Mouse (Mus musculus): ENCODE data around the gene Mars. TPM values are rescaled to one million over a fixed set of nuclear protein-coding genes. Genes with fewer than 3 reads are reported as not detected.

Gene Mars
- polyA plus RNA-seq, 1 experiment from 2014 or later = 144 TPM

DNA sequence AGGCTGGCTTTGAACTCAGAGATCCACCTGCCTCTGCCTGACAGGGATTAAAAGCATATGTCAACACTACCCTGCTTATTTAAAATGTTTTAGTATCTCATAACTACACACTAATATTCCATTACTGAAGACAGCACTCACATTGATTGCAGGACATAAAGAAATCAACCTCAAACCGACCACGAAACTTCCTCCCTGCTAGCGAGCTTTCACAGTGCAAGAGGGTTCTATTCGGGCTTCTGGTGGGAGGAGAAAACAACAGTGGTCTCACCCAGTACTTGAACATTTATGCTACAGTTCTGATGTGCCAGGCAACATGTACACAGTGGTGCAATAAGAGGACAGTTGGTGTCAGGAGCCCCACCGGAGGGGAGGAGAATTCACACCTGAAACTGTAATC is 60.8 kb downstream of the Mars start:
- H3K4me1 ChIP-seq (replicated peaks) = no peaks in the 10 kb centered on the region
- H3K9me3 ChIP-seq = no peaks in the 10 kb centered on the region
- H3K27ac ChIP-seq = no peak overlapping the region
- H3K27me3 ChIP-seq = no peaks in the 10 kb centered on the region
- 80% methylated on average over 5 of the region's 5 CpGs for WGBS
- no peak for ATAC-seq (ENCODE audit: insufficient number of reproducible peaks, insufficient read depth, low FRiP score, low TSS enrichment, low read depth)
- H3K4me3 ChIP-seq (replicated peaks) = no peak overlapping the region
- no peaks in the 10 kb centered on the region for H3K36me3 ChIP-seq
- no peak overlapping the region for H3K4me2 ChIP-seq
- H3K9ac ChIP-seq (replicated peaks) = no peak overlapping the region

Other genes starting within 250 kb of the Mars start
- gene Cdk4, start 248.3 kb downstream of the Mars start, polyA plus RNA-seq (2016; fragmentation: Nextera tagmentation; extraction: Ambion mirVana) = 2,363 and 2,376 TPM in 2 replicates
- gene Tspan31, start 241.5 kb downstream of the Mars start, polyA plus RNA-seq (2016; fragmentation: Nextera tagmentation; extraction: Ambion mirVana) = 171 and 172 TPM in 2 replicates
- 0.38 TPM in 1 of 2 replicates, not detected in the other for gene Agap2, start 236.5 kb downstream of the Mars start, polyA plus RNA-seq (2016; fragmentation: Nextera tagmentation; extraction: Ambion mirVana)
- gene Os9, start 190.7 kb downstream of the Mars start, polyA plus RNA-seq (2016; fragmentation: Nextera tagmentation; extraction: Ambion mirVana) = 58.7 and 65.5 TPM in 2 replicates
- 4.3 and 5.0 TPM in 2 replicates for gene B4galnt1, start 146.6 kb downstream of the Mars start, polyA plus RNA-seq (2016; fragmentation: Nextera tagmentation; extraction: Ambion mirVana)
- gene Slc26a10, start 131.1 kb downstream of the Mars start, polyA plus RNA-seq (2016; fragmentation: Nextera tagmentation; extraction: Ambion mirVana) = 3.4 and 3.5 TPM in 2 replicates
- 67.5 and 74.1 TPM in 2 replicates for gene Arhgef25, start 121.7 kb downstream of the Mars start, polyA plus RNA-seq (2016; fragmentation: Nextera tagmentation; extraction: Ambion mirVana)
- 150 and 166 TPM in 2 replicates for gene Dtx3, start 116.1 kb downstream of the Mars start, polyA plus RNA-seq (2016; fragmentation: Nextera tagmentation; extraction: Ambion mirVana)
- gene Pip4k2c, start 100.2 kb downstream of the Mars start, polyA plus RNA-seq (2016; fragmentation: Nextera tagmentation; extraction: Ambion mirVana) = 27.3 and 28.0 TPM in 2 replicates
- 5.3 and 5.6 TPM in 2 replicates for gene Kif5a, start 48.4 kb downstream of the Mars start, polyA plus RNA-seq (2016; fragmentation: Nextera tagmentation; extraction: Ambion mirVana)
- gene Dctn2, start 45.4 kb downstream of the Mars start, polyA plus RNA-seq (2016; fragmentation: Nextera tagmentation; extraction: Ambion mirVana) = 174 and 183 TPM in 2 replicates
- 17.2 and 19.8 TPM in 2 replicates for gene Mbd6, start 22.8 kb downstream of the Mars start, polyA plus RNA-seq (2016; fragmentation: Nextera tagmentation; extraction: Ambion mirVana)
- gene Arhgap9, start 10.2 kb upstream of the Mars start, polyA plus RNA-seq (2016; fragmentation: Nextera tagmentation; extraction: Ambion mirVana) = 5.7 and 6.5 TPM in 2 replicates
- gene Gli1, start 30.2 kb upstream of the Mars start, polyA plus RNA-seq (2016; fragmentation: Nextera tagmentation; extraction: Ambion mirVana) = 11.0 and 14.2 TPM in 2 replicates
- 0.04 and 0.08 TPM in 2 replicates for gene Inhbe, start 42.6 kb upstream of the Mars start, polyA plus RNA-seq (2016; fragmentation: Nextera tagmentation; extraction: Ambion mirVana)
- not detected in 2 replicates for gene Inhbc, start 58.6 kb upstream of the Mars start, polyA plus RNA-seq (2016; fragmentation: Nextera tagmentation; extraction: Ambion mirVana)
- 45.6 and 56.4 TPM in 2 replicates for gene R3hdm2, start 68.5 kb upstream of the Mars start, polyA plus RNA-seq (2016; fragmentation: Nextera tagmentation; extraction: Ambion mirVana)
- 11.5 and 11.7 TPM in 2 replicates for gene Stac3, start 189.9 kb upstream of the Mars start, polyA plus RNA-seq (2016; fragmentation: Nextera tagmentation; extraction: Ambion mirVana)
- gene Ndufa4l2, start 203.2 kb upstream of the Mars start, polyA plus RNA-seq (2016; fragmentation: Nextera tagmentation; extraction: Ambion mirVana) = 0.60 and 1.6 TPM in 2 replicates
- 96.8 and 98.1 TPM in 2 replicates for gene Shmt2, start 210.7 kb upstream of the Mars start, polyA plus RNA-seq (2016; fragmentation: Nextera tagmentation; extraction: Ambion mirVana)
- gene Nxph4, start 222.8 kb upstream of the Mars start, polyA plus RNA-seq (2016; fragmentation: Nextera tagmentation; extraction: Ambion mirVana) = 4.2 and 6.3 TPM in 2 replicates

Data from limb, embryonic 12.5 days (tissue).